Mouse (Mus musculus) stomach, postnatal 0 days (tissue): ENCODE results near the gene Cyb561d2. TPM values are rescaled to one million over a fixed set of nuclear protein-coding genes. Genes with fewer than 3 reads are reported as not detected.

Source experiments
- ATAC-seq: fragments of 200-750 bp; cut with Nextera tagmentation; 2 replicates; pipeline ENCODE4 v1.8.0; 2017; ENCODE audit not compliant: low FRiP score, low TSS enrichment
- DNase-seq: peaks from one replicate; pipeline ENCODE4 v3.0.0-alpha.2; 2016; ENCODE audit warnings: low spot score
- H3K27ac ChIP-seq: fragments of 300-500 bp; sonication (generic); replicated peaks from 2 replicates; pipeline ENCODE4 v1.5.1; 2014; ENCODE audit warnings: mild to moderate bottlenecking, control low read depth
- H3K27me3 ChIP-seq: fragments of 300-500 bp; sonication (generic); 2 replicates; pipeline ENCODE4 v1.6.1; 2014; ENCODE audit warnings: low read length; ENCODE audit not compliant: control insufficient read depth, insufficient read depth
- H3K36me3 ChIP-seq: fragments of 300-500 bp; sonication (generic); 2 replicates; pipeline ENCODE4 v1.6.1; 2014; ENCODE audit warnings: low read length, mixed read lengths; ENCODE audit not compliant: control insufficient read depth, insufficient read depth
- H3K4me1 ChIP-seq: fragments of 300-500 bp; sonication (generic); replicated peaks from 2 replicates; pipeline ENCODE4 v1.6.1; 2014; ENCODE audit warnings: antibody characterized with exemption; ENCODE audit not compliant: control insufficient read depth, insufficient read depth
- H3K4me2 ChIP-seq: fragments of 300-500 bp; sonication (generic); replicated peaks from 2 replicates; pipeline ENCODE4 v1.6.1; 2014; ENCODE audit warnings: low read depth, mild to moderate bottlenecking, control low read depth, moderate library complexity
- H3K4me3 ChIP-seq: fragments of 300-500 bp; sonication (generic); 2 replicates; pipeline ENCODE4 v1.5.1; 2014; ENCODE audit warnings: low read depth, low read length, control low read depth
- H3K9ac ChIP-seq: fragments of 300-500 bp; sonication (generic); 2 replicates; pipeline ENCODE4 v1.6.1; 2014; ENCODE audit warnings: mild to moderate bottlenecking, low read length, control low read depth, mixed read lengths
- H3K9me3 ChIP-seq: fragments of 300-500 bp; sonication (generic); 2 replicates; pipeline ENCODE4 v1.6.1; 2016; ENCODE audit warnings: low read length; ENCODE audit not compliant: control insufficient read depth
- CTCF ChIP-seq: IDR thresholded peaks from 2 replicates; pipeline ENCODE4 v1.5.1; 2016; ENCODE audit warnings: antibody characterized with exemption, low read depth, mild to moderate bottlenecking, moderate library complexity
- EP300 ChIP-seq: optimal IDR thresholded peaks from 2 replicates; pipeline ENCODE3; 2016; ENCODE audit warnings: antibody characterized with exemption
- WGBS: fragments of 180-500 bp; shearing (Covaris S2); extraction: QIAGEN DNeasy Blood & Tissue Kit; methylation state at CpG from one replicate; pipeline ENCODE4 v1.1.7; 2014; 5-methylcytosine and 5-hydroxymethylcytosine counted together
- polyA plus RNA-seq: library from polyadenylated mRNA; unstranded; fragments of >200 nt; fragmentation: Nextera tagmentation; extraction: Ambion mirVana; gene quantifications from 2 replicates; pipeline ENCODE4 v1.2.1, GENCODE M21; 2015

Cyb561d2 gene
- polyA plus RNA-seq, 1 experiment from 2014 or later, result 28.2 TPM

DNA sequence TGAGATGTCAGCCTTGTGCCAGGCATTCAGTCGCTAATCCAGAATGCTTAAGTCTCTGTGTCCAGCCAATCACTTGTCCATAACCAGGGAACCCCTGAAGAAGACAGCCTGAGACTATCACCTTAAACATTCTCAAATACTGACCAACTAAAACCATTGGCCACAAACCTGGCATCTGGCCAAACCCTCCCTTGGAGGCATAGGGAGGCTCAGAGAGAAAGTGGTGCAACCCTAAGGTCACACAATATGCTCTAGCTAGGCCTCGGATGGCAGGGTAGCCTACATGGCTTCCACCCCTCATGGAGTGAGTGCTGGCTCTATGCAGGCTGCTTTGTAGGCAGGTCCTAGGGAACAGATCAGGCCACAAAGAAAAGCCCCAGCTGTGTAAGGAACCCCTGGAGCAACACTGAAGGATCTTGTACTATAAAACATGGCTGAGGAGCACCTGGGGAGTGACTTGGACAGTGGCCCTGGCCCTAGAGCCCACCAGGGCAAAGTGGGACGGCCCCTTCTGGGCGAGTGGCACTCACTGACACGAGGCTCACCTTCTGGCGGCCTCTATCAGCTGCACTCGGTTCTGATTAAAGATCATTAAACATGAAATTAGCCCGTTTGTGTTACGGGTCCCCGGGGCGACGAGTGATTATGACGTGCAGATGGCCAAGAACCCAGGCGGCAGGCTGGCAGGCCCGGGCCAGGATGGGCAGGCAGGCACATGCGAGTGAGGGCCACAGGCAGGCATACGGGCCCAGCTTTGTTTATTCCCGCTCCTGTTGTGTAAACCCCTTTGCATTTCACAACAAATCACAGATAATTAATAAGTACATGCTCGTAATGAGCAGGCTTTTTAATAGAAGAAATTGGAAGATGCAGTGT lies 37.1 kb downstream of the Cyb561d2 start:
- no peak overlapping the region for H3K27ac ChIP-seq
- H3K4me2 ChIP-seq, result no peak overlapping the region
- WGBS, result 78% methylated on average over 19 of the region's 19 CpGs
- no peak overlapping the region for H3K4me3 ChIP-seq
- H3K27me3 ChIP-seq, result no peaks in the 10 kb centered on the region
- H3K9me3 ChIP-seq, result no peaks in the 10 kb centered on the region
- no peak for ATAC-seq
- no peak overlapping the region for H3K9ac ChIP-seq
- H3K4me1 ChIP-seq, result no peaks in the 10 kb centered on the region
- TF ChIP-seq CTCF (no peak), EP300 (no peak)
- DNase-seq, result no peak
- H3K36me3 ChIP-seq, result no peaks in the 10 kb centered on the region

- no peaks in the 10 kb centered on the region for H3K36me3 ChIP-seq
- H3K4me2 ChIP-seq, result no peak overlapping the region
- DNase-seq, result no peak
- no peaks in the 10 kb centered on the region for H3K27me3 ChIP-seq
- no peaks in the 10 kb centered on the region for H3K9me3 ChIP-seq
- H3K4me3 ChIP-seq, result no peak overlapping the region
- H3K4me1 ChIP-seq, result no peaks in the 10 kb centered on the region
- TF ChIP-seq CTCF (no peak), EP300 (no peak)
- H3K9ac ChIP-seq, result no peak overlapping the region
- no peak overlapping the region for H3K27ac ChIP-seq
- ATAC-seq, result no peak
- 87% methylated on average over 12 of the region's 12 CpGs for WGBS
These were observed 39.7 kb downstream of the Cyb561d2 start for GRCm38 (mm10) chr9:107502131-107502846.

DNA sequence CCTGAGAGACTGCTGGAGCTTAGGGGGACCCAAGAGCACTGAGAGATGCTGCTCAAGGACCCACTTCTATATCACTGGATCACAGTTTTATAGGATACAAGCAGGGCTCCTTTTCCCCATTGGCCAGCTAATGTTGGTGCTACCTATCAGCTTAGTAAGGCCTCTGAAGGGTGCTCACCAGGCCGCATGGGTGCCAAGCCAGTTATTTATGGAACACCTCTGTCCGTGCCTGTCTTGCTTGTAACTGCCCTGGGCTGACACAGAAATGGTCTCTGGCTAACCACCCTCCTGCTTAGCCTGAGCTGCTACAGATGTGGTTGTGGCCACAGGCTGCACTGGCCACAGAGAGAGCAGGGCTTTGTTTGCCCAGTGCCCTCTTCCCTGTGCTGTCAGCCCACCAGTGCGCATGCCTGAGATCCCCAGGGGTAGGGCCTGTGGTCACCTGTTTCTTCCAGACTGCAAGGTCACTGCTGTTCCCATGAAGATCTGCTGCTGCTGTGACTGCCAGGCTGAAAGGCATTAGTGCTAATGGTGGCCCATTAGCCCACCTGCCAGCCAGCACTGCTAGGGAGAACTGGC lies 41.2 kb downstream of the Cyb561d2 start:
- no peak for ATAC-seq
- no peak overlapping the region for H3K4me2 ChIP-seq
- H3K9ac ChIP-seq, result no peak overlapping the region
- 84% methylated on average over 3 of the region's 3 CpGs for WGBS
- no peak overlapping the region for H3K4me3 ChIP-seq
- H3K4me1 ChIP-seq, result no peaks in the 10 kb centered on the region
- TF ChIP-seq CTCF (no peak), EP300 (no peak)
- H3K9me3 ChIP-seq, result no peaks in the 10 kb centered on the region
- H3K27ac ChIP-seq, result no peak overlapping the region
- DNase-seq, result no peak
- H3K27me3 ChIP-seq, result no peaks in the 10 kb centered on the region
- no peaks in the 10 kb centered on the region for H3K36me3 ChIP-seq

DNA sequence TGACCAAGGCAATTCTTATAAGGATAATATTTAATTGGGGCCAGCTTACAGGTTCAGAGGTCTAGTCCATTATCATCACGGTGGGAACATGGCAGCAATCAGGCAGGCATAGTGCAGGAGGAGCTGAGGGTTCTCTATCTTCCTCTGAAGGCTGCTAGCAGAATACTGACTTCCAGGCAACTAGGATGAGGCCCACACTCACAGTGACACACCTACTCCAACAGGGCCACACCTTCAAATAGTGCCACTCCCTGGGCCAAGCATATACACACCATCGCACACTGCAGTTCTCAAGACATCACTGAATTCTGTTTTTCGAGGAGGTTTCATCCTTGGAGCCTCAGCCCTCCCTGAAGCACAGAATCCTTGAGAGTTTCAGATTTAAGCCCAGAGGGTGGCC lies 45.6 kb downstream of the Cyb561d2 start:
- no peak overlapping the region for H3K4me2 ChIP-seq
- no peaks in the 10 kb centered on the region for H3K36me3 ChIP-seq
- TF ChIP-seq EP300, result no peak
- no peak for TF ChIP-seq CTCF
- DNase-seq (no peak), ATAC-seq (no peak)
- no peaks in the 10 kb centered on the region for H3K4me1 ChIP-seq
- no peak overlapping the region for H3K9ac ChIP-seq
- no peaks in the 10 kb centered on the region for H3K27me3 ChIP-seq
- 69% methylated on average over 3 of the region's 3 CpGs for WGBS
- H3K4me3 ChIP-seq, result no peak overlapping the region
- no peak overlapping the region for H3K27ac ChIP-seq
- H3K9me3 ChIP-seq, result no peaks in the 10 kb centered on the region

DNA sequence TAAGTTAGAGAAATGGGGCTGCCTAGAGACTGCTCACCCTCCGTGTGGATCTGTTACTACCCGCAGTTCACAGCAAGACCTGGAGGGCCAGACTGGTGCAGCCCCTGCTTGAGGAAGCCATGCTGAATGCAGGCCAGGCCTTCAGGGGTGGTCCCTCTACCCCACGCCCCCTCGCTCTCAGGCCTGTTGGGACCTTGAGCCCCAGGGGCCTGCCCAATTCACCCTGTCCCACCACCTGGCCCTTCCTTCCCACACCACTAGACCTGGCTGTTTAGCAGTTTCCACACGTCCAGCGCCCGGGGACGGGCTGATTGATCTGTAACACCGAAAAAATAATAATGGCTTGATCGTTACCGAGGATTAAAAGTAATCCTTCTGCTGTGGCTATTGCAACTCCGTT lies 47.8 kb downstream of the Cyb561d2 start:
- no peak overlapping the region for H3K4me3 ChIP-seq
- TF ChIP-seq EP300, result no peak
- H3K27ac ChIP-seq, result no peak overlapping the region
- DNase-seq (no peak), ATAC-seq (no peak)
- no peak overlapping the region for H3K9ac ChIP-seq
- no peaks in the 10 kb centered on the region for H3K4me1 ChIP-seq
- H3K4me2 ChIP-seq, result no peak overlapping the region
- H3K36me3 ChIP-seq, result no peaks in the 10 kb centered on the region
- H3K9me3 ChIP-seq, result no peaks in the 10 kb centered on the region
- WGBS, result 80% methylated on average over 12 of the region's 12 CpGs
- no peaks in the 10 kb centered on the region for H3K27me3 ChIP-seq
